Mouse (Mus musculus) liver, adult 2 months (tissue): ENCODE results near the gene Lrrc2.

Experiments used
- CTCF ChIP-seq: fragments of 200-500 bp; IDR thresholded peaks from 2 replicates; pipeline ENCODE4 v1.5.1; 2011; ENCODE audit warnings: low read depth, low read length, control low read depth
- POLR2A ChIP-seq: fragments of 200-500 bp; IDR thresholded peaks from 2 replicates; pipeline ENCODE4 v1.6.1; 2011; ENCODE audit warnings: low read length, control low read depth; ENCODE audit not compliant: insufficient read depth; ENCODE audit errors: extremely low read depth

DNA sequence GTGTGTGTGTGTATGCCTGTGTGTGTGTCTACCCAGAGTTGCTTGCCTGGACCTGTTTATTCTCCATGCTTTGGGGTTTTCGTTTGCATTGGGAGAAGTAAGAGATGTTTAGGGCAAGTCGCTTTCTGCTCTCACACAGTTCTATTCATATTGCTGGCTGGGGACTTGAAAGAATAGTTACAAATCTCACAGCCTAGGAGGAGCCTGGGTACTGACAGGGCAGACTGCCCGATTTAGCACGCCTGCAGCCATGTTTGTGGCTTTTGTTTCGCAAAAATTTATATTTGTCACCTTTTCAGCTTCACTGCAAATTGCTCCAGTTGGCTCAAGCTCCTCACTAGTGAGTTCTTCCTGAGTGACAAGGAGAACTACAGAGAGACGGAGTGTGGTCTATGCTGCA lies 19.8 kb upstream of the Lrrc2 start:
- TF ChIP-seq POLR2A (no peak), CTCF (no peak)
